Mouse (Mus musculus) retina, embryonic 14.5 days (tissue): Measurements from ENCODE around the gene Map3k15.

Source experiments
- DNase-seq: peaks from one replicate; pipeline ENCODE4 v3.0.0-alpha.2; 2015; ENCODE audit warnings: low spot score

The Map3k15 gene

GRCm38 (mm10) chrX:160135719-160136118, 147.5 kb downstream of the Map3k15 start:
- DNase-seq, result no peak

- no peak for DNase-seq
Observed at GRCm38 (mm10) chrX:160136153-160136552, 147.9 kb downstream of the Map3k15 start.

GRCm38 (mm10) chrX:160137177-160137860, 149.1 kb downstream of the Map3k15 start:
- peak; percentile 6 for DNase-seq

GRCm38 (mm10) chrX:160137861-160138717, 149.9 kb downstream of the Map3k15 start, which contains the start of gene Pdha1:
Pdha1 (minus strand) TSS chrX:160138413.
- DNase-seq, result peak; percentile 82

GRCm38 (mm10) chrX:160146806-160147205, 158.6 kb downstream of the Map3k15 start:
- DNase-seq, result no peak

GRCm38 (mm10) chrX:160147406-160147805, 159.2 kb downstream of the Map3k15 start:
- DNase-seq, result no peak

- DNase-seq, result no peak
Observed at GRCm38 (mm10) chrX:160148859-160149258, 160.6 kb downstream of the Map3k15 start.

GRCm38 (mm10) chrX:160153147-160153815, 165.0 kb downstream of the Map3k15 start:
- DNase-seq, result peak; percentile 27

- DNase-seq, result no peak
Observed at GRCm38 (mm10) chrX:160164259-160164658, 176.0 kb downstream of the Map3k15 start.

- peak; percentile 24 for DNase-seq
Observed at GRCm38 (mm10) chrX:160166246-160166985, 178.2 kb downstream of the Map3k15 start.

- peak; percentile 80 for DNase-seq
Observed at GRCm38 (mm10) chrX:160170150-160170549, 181.9 kb downstream of the Map3k15 start.
